9 mouse cellular contexts compared by ENCODE assay signal in the genomic region with DNA sequence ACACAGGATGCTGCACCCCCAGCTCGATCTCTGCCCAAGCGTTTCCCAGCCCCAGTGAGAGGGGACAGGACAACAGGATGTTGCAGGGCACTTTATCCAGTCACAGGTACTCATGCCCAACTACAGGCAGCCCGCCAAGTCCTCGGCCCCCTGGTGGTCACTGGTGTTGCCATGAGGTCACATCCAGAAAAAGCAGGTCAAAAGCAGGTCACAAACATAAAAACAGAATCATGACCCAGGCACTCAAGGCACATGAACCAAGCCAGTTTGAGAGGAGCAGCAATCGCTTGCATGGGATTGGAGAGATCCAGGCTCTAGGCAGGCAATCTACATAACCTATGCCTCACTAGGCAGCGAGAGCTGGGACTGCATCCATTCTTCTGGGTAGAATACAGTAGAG. TPM values are rescaled to one million over a fixed set of nuclear protein-coding genes. Genes with fewer than 3 reads are reported as not detected.
DNase-seq lines count a peak whose midpoint lies in the region; ATAC-seq and TF ChIP-seq lines count a peak whose summit lies in the region.
"Had no signal": no experiment of that assay in that cellular context is flagged by ENCODE, and none has a peak within 500 bp of the region (broad histone marks: within the 10 kb centered on the region; RNA-seq: fewer than 3 reads in every experiment).

No protein-coding gene starts in this region.

- H3K9ac ChIP-seq in intestine, embryonic 14.5 days (ENCODE audit: low read length) = no peak overlapping the region
- no peak overlapping the region for H3K9ac ChIP-seq in intestine, embryonic 16.5 days (ENCODE audit: low read depth, low read length)
- H3K9ac ChIP-seq in hindbrain, embryonic 15.5 days = no peak overlapping the region
- H3K9ac ChIP-seq in liver, postnatal 0 days (replicated peaks) = peak overlapping the region; percentile 12; the same call in 1 of the 2 replicates
- no peak overlapping the region for H3K9ac ChIP-seq in neural tube, embryonic 15.5 days (replicated peaks)
- H3K9ac ChIP-seq: liver, embryonic 15.5 days had no signal

- no peak for TF ChIP-seq EP300 in liver, postnatal 0 days (IDR thresholded peaks at IDR 0.05; ENCODE audit: low read depth)

- ATAC-seq in intestine, embryonic 14.5 days (replicated peaks; ENCODE audit: low FRiP score, low TSS enrichment, low read depth) = no peak
- no peak for ATAC-seq in intestine, embryonic 16.5 days
- peak; percentile 21; the same call in 1 of the 2 replicates for ATAC-seq in hindbrain, embryonic 15.5 days (ENCODE audit: low FRiP score, low read depth)
- ATAC-seq in liver, postnatal 0 days = peak; percentile 83
- no peak for ATAC-seq in neural tube, embryonic 15.5 days (ENCODE audit: low FRiP score)

- H3K27ac ChIP-seq in intestine, embryonic 14.5 days (ENCODE audit: low read depth) = peak overlapping the region; percentile 33; the same call in 1 of the 2 replicates
- H3K27ac ChIP-seq in intestine, embryonic 16.5 days (ENCODE audit: low read length) = no peak overlapping the region
- H3K27ac ChIP-seq in hindbrain, embryonic 15.5 days (replicated peaks) = peak overlapping the region; percentile 56
- H3K27ac ChIP-seq in liver, postnatal 0 days (ENCODE audit: low read depth) = peak overlapping the region; percentile 84
- peak overlapping the region; percentile 18; the same call in 1 of the 2 replicates for H3K27ac ChIP-seq in neural tube, embryonic 15.5 days (replicated peaks)
- H3K27ac ChIP-seq: liver, embryonic 15.5 days had no signal

- H3K4me1 ChIP-seq in intestine, embryonic 14.5 days (replicated peaks; ENCODE audit: control insufficient read depth, insufficient read depth, low read length) = peaks cover 8% of the 10 kb centered on the region; the same call in 1 of the 2 replicates
- H3K4me1 ChIP-seq in intestine, embryonic 16.5 days (ENCODE audit: control insufficient read depth, insufficient read depth, low read length) = 0 out of 2 replicates have a peak, but pooled peaks cover 2% of the 10 kb centered on the region
- peaks cover 25% of the 10 kb centered on the region for H3K4me1 ChIP-seq in hindbrain, embryonic 15.5 days (replicated peaks)
- peaks cover 19% of the 10 kb centered on the region for H3K4me1 ChIP-seq in liver, postnatal 0 days (ENCODE audit: insufficient read depth)
- peaks cover 19% of the 10 kb centered on the region for H3K4me1 ChIP-seq in neural tube, embryonic 15.5 days

- WGBS in intestine, embryonic 14.5 days = 39% methylated on average over 6 of the region's 6 CpGs
- 43% methylated on average over 6 of the region's 6 CpGs for WGBS in intestine, embryonic 16.5 days
- WGBS in hindbrain, embryonic 15.5 days = 45% methylated on average over 6 of the region's 6 CpGs
- 54% methylated on average over 6 of the region's 6 CpGs for WGBS in liver, postnatal 0 days (ENCODE audit: insufficient replicate concordance)
- WGBS in neural tube, embryonic 15.5 days = 43% methylated on average over 6 of the region's 6 CpGs

- H3K36me3 ChIP-seq in intestine, embryonic 14.5 days (ENCODE audit: control insufficient read depth, insufficient read depth, low read length) = peaks cover 27% of the 10 kb centered on the region
- H3K36me3 ChIP-seq in intestine, embryonic 16.5 days (ENCODE audit: control insufficient read depth, insufficient read depth, low read length) = peaks cover 13% of the 10 kb centered on the region
- no peaks in the 10 kb centered on the region for H3K36me3 ChIP-seq in hindbrain, embryonic 15.5 days
- peaks cover 40% of the 10 kb centered on the region for H3K36me3 ChIP-seq in liver, postnatal 0 days (replicated peaks; ENCODE audit: insufficient read depth, low read length)
- no peaks in the 10 kb centered on the region for H3K36me3 ChIP-seq in neural tube, embryonic 15.5 days

- H3K9me3 ChIP-seq in intestine, embryonic 14.5 days (ENCODE audit: control insufficient read depth, low read length) = no peaks in the 10 kb centered on the region
- no peaks in the 10 kb centered on the region for H3K9me3 ChIP-seq in intestine, embryonic 16.5 days (ENCODE audit: control insufficient read depth, low read length)
- no peaks in the 10 kb centered on the region for H3K9me3 ChIP-seq in hindbrain, embryonic 15.5 days
- H3K9me3 ChIP-seq in liver, postnatal 0 days (ENCODE audit: low read length) = no peaks in the 10 kb centered on the region
- no peaks in the 10 kb centered on the region for H3K9me3 ChIP-seq in neural tube, embryonic 15.5 days (replicated peaks)
- H3K9me3 ChIP-seq: liver, embryonic 15.5 days had no signal

- TF ChIP-seq CTCF in liver, postnatal 0 days (IDR thresholded peaks at IDR 0.05; ENCODE audit: low read depth) = peak; percentile 72

- H3K4me2 ChIP-seq in intestine, embryonic 14.5 days (ENCODE audit: low read length) = no peak overlapping the region
- no peak overlapping the region for H3K4me2 ChIP-seq in intestine, embryonic 16.5 days (ENCODE audit: low read depth, low read length)
- no peak overlapping the region for H3K4me2 ChIP-seq in hindbrain, embryonic 15.5 days
- H3K4me2 ChIP-seq in liver, postnatal 0 days (ENCODE audit: low read depth, low read length) = no peak overlapping the region
- H3K4me2 ChIP-seq in neural tube, embryonic 15.5 days = no peak overlapping the region
- H3K4me2 ChIP-seq: liver, embryonic 15.5 days had no signal

- H3K4me3 ChIP-seq in intestine, embryonic 14.5 days (ENCODE audit: low read depth, low read length) = no peak overlapping the region
- no peak overlapping the region for H3K4me3 ChIP-seq in intestine, embryonic 16.5 days (ENCODE audit: low read length)
- H3K4me3 ChIP-seq in hindbrain, embryonic 15.5 days = no peak overlapping the region
- no peak overlapping the region for H3K4me3 ChIP-seq in liver, postnatal 0 days (ENCODE audit: low read depth, low read length)
- H3K4me3 ChIP-seq in neural tube, embryonic 15.5 days (replicated peaks) = no peak overlapping the region
- H3K4me3 ChIP-seq: liver, embryonic 15.5 days had no signal

- no peak for DNase-seq in intestine, embryonic 14.5 days (ENCODE audit: low spot score)
- DNase-seq in T-cell, adult 2 months (ENCODE audit: low spot score) = peak; percentile 58
- peak; percentile 45 for DNase-seq in embryo, embryonic 9.5 days (ENCODE audit: extremely low spot score)
- peak; percentile 86 for DNase-seq in liver, postnatal 0 days
- no peak for DNase-seq in left cerebral cortex, adult 18-20 months (ENCODE audit: low spot score in 2 of 2)

- H3K27me3 ChIP-seq in intestine, embryonic 14.5 days (replicated peaks; ENCODE audit: control insufficient read depth, insufficient read depth, low read length) = no peaks in the 10 kb centered on the region
- H3K27me3 ChIP-seq in intestine, embryonic 16.5 days (replicated peaks; ENCODE audit: control insufficient read depth, insufficient read depth, low read length) = no peaks in the 10 kb centered on the region
- H3K27me3 ChIP-seq in hindbrain, embryonic 15.5 days = no peaks in the 10 kb centered on the region
- no peaks in the 10 kb centered on the region for H3K27me3 ChIP-seq in liver, postnatal 0 days (ENCODE audit: insufficient read depth, low read length)
- no peaks in the 10 kb centered on the region; the same call in 1 of the 2 replicates for H3K27me3 ChIP-seq in neural tube, embryonic 15.5 days (replicated peaks)
- H3K27me3 ChIP-seq: liver, embryonic 15.5 days had no signal

RNA-seq across cellular contexts. Expression of a gene that starts 14.2 kb away (rescaled TPM):
- 1.4 and 1.8 TPM in 2 replicates for polyA plus RNA-seq in intestine, embryonic 14.5 days (2014; fragmentation: Nextera tagmentation; extraction: Ambion mirVana)
- 5.0 and 5.1 TPM in 2 replicates for polyA plus RNA-seq in intestine, embryonic 16.5 days (2015; fragmentation: Nextera tagmentation; extraction: Ambion mirVana)
- 1.6 and 1.7 TPM in 2 replicates for polyA plus RNA-seq in hindbrain, embryonic 15.5 days (2015; fragmentation: Nextera tagmentation; extraction: Ambion mirVana)
- 2.9 and 3.4 TPM in 2 replicates for polyA plus RNA-seq in liver, postnatal 0 days (2015; fragmentation: Nextera tagmentation; extraction: Ambion mirVana)
- 1.4 and 3.4 TPM in 2 replicates for polyA plus RNA-seq in neural tube, embryonic 15.5 days (2015; fragmentation: Nextera tagmentation; extraction: Ambion mirVana)
- 10 to 100 TPM; 20.5 to 26.8 TPM for total RNA-seq in left cerebral cortex, adult 18-20 months (2021)

RNA-seq across cellular contexts. Expression of a gene that starts 32.8 kb away (rescaled TPM):
- 0.07 and 0.09 TPM in 2 replicates for polyA plus RNA-seq in intestine, embryonic 14.5 days (2014; fragmentation: Nextera tagmentation; extraction: Ambion mirVana)
- polyA plus RNA-seq in intestine, embryonic 16.5 days (2015; fragmentation: Nextera tagmentation; extraction: Ambion mirVana) = 0.04 TPM in 1 of 2 replicates, not detected in the other
- 1.2 and 1.5 TPM in 2 replicates for polyA plus RNA-seq in hindbrain, embryonic 15.5 days (2015; fragmentation: Nextera tagmentation; extraction: Ambion mirVana)
- 0.09 and 0.22 TPM in 2 replicates for polyA plus RNA-seq in liver, postnatal 0 days (2015; fragmentation: Nextera tagmentation; extraction: Ambion mirVana)
- polyA plus RNA-seq in neural tube, embryonic 15.5 days (2015; fragmentation: Nextera tagmentation; extraction: Ambion mirVana) = 0.74 and 0.80 TPM in 2 replicates
- total RNA-seq in left cerebral cortex, adult 18-20 months (2021) = under 1 TPM; 0.19 to 0.49 TPM

RNA-seq across cellular contexts. Expression of a gene that starts 32.9 kb away (rescaled TPM):
- polyA plus RNA-seq in intestine, embryonic 14.5 days (2014; fragmentation: Nextera tagmentation; extraction: Ambion mirVana) = 24.2 and 32.1 TPM in 2 replicates
- 39.3 and 39.5 TPM in 2 replicates for polyA plus RNA-seq in intestine, embryonic 16.5 days (2015; fragmentation: Nextera tagmentation; extraction: Ambion mirVana)
- polyA plus RNA-seq in hindbrain, embryonic 15.5 days (2015; fragmentation: Nextera tagmentation; extraction: Ambion mirVana) = 25.8 and 28.9 TPM in 2 replicates
- 6.8 and 8.8 TPM in 2 replicates for polyA plus RNA-seq in liver, postnatal 0 days (2015; fragmentation: Nextera tagmentation; extraction: Ambion mirVana)
- polyA plus RNA-seq in neural tube, embryonic 15.5 days (2015; fragmentation: Nextera tagmentation; extraction: Ambion mirVana) = 24.0 and 25.7 TPM in 2 replicates
- total RNA-seq in left cerebral cortex, adult 18-20 months (2021) = 10 to 100 TPM; 37.1 to 38.2 TPM

RNA-seq across cellular contexts. Expression of a gene that starts 53.2 kb away (rescaled TPM):
- polyA plus RNA-seq in intestine, embryonic 14.5 days (2014; fragmentation: Nextera tagmentation; extraction: Ambion mirVana) = 0.03 TPM in 1 of 2 replicates, not detected in the other
- 0.06 and 0.07 TPM in 2 replicates for polyA plus RNA-seq in intestine, embryonic 16.5 days (2015; fragmentation: Nextera tagmentation; extraction: Ambion mirVana)
- not detected in 2 replicates for polyA plus RNA-seq in hindbrain, embryonic 15.5 days (2015; fragmentation: Nextera tagmentation; extraction: Ambion mirVana)
- polyA plus RNA-seq in liver, postnatal 0 days (2015; fragmentation: Nextera tagmentation; extraction: Ambion mirVana) = 0.13 TPM in 2 replicates
- 0.09 and 0.14 TPM in 2 replicates for polyA plus RNA-seq in neural tube, embryonic 15.5 days (2015; fragmentation: Nextera tagmentation; extraction: Ambion mirVana)
- under 1 TPM; 0.07 to 0.12 TPM for total RNA-seq in left cerebral cortex, adult 18-20 months (2021)

Comparison
In these comparisons a context has a peak if more than half of its experiments do, and no peak if none do; other contexts are left out.
1. ATAC-seq: peak in hindbrain, embryonic 15.5 days (single experiment) and liver, postnatal 0 days (single experiment); none in intestine, embryonic 14.5 days (single experiment), intestine, embryonic 16.5 days (single experiment) and neural tube, embryonic 15.5 days (single experiment).
2. DNase-seq: peak in T-cell, adult 2 months (single experiment), embryo, embryonic 9.5 days (single experiment) and liver, postnatal 0 days (single experiment); none in intestine, embryonic 14.5 days (single experiment) and left cerebral cortex, adult 18-20 months (0 of 2).